Mouse (Mus musculus): Measurements from ENCODE around the gene Sgsm1.

The Sgsm1 gene

DNA sequence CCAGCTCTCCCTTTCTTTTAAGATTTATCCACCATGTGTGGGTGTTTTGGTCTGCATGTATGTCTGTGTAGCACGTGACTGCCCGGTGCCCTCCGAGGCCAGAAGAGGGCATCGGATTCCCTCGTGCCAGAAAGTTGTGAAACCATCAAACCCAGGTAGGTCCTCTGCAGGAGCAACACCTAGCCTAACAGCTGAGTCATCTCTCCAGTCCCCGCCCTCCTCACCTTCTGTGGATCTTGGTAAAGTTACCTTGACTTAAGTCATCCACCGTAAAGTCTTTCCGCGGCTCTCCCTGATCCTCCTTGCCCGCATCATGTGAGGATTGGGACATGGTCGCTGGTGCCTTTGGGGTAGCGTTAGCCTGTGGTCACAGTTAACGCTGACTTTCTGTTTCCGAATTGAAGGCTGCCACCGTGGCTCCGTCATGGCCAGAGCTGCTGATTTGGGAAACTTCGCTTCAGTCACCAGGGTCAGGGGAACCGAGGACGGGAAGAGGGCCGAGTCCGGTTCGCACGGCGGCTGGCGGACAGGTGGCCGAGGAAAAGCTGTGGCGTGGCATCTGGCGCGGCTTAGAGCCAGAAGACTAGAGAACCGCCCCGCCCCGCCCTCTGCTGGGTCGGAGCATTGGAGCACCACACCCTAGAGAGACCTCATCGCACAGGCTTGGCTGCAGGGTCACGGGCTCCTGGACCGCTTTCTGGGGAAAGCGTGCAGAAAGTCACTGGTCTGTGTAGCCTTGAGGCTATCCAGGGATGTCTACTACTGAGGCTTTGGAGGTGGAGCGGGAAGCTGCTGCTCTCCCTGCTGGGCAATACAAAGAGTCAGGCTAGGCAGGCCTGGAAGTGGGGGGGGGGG, 13.4 kb upstream of the Sgsm1 start:
- DNase-seq (ENCODE audit: low spot score in 2 of 2) = no peak

GRCm38 (mm10) chr5:113313998-113314397, 3.4 kb upstream of the Sgsm1 start:
- DNase-seq (ENCODE audit: low spot score in 2 of 2) = peak in 1 of 2 experiments; percentile 25

- DNase-seq (ENCODE audit: low spot score in 2 of 2) = no peak
Observed at GRCm38 (mm10) chr5:113309491-113310376, 852 bp downstream of the Sgsm1 start.

GRCm38 (mm10) chr5:113306750-113307477, 3.7 kb downstream of the Sgsm1 start:
- DNase-seq (ENCODE audit: low spot score in 2 of 2) = no peak

DNA sequence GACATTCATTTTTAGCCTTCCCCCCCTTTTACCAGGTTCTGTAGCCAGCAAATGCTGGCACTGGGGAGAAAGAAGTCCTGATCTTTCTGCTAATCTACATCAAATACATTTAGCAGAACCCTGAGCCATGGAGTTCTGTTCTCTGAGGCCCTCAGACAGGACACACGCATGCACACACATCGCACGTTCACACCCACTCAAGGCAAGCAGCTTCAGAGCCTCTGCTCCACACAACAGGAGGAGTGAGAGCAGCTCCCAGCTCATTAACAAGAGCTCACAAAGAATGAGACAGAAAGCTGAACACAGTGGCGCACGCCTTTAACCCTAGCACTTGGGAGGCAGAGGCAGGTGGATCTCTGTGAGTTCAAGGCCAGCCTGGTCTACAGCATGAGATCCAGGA, 6.1 kb downstream of the Sgsm1 start:
- no peak for DNase-seq (ENCODE audit: low spot score in 2 of 2)

GRCm38 (mm10) chr5:113301841-113302240, 8.7 kb downstream of the Sgsm1 start:
- DNase-seq (ENCODE audit: low spot score in 2 of 2) = no peak

GRCm38 (mm10) chr5:113300148-113300889, 10.3 kb downstream of the Sgsm1 start:
- DNase-seq (ENCODE audit: low spot score in 2 of 2) = no peak

DNA sequence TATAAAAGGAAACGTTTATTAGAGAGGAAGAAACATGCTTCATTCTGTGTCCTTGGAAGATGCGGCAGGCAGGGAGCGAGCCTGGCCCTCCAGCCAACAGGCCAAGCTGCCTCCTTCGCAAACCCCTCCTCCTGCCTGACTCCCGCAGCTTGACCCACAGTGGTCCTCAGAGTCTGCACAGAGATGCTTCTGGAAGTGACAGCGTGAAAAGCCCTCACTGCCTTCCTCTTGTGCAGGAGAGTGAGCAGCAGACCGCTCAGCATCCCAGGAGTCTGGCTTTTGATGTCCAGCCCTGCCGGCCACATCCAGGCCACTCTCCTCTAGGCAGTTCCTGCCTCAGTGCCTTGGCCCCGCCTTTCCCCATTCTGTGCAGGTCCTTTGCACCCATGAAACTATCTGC, 11.2 kb downstream of the Sgsm1 start:
- no peak for DNase-seq (ENCODE audit: low spot score in 2 of 2)

DNA sequence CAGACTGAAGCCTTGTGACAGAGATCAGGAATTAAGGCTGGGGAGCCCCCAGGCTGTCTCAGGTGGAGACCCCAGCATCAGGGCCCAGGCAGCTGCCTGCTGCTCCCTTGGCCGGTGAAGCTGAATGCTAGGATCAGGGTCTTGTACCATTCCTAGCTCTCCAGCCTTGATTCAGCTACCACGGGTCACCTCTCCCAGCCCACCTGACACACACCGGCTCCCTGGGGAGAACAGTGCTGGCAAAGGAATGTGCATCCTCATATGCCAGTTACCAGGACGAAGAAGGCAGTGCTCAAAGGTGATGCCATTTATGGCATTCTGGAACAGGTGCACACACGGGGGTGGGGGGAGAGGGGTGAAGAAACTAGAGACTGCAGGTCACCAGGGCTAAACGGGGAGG, 11.8 kb downstream of the Sgsm1 start:
- DNase-seq (ENCODE audit: low spot score in 2 of 2) = no peak

GRCm38 (mm10) chr5:113298040-113298439, 12.5 kb downstream of the Sgsm1 start:
- no peak for DNase-seq (ENCODE audit: low spot score in 2 of 2)

GRCm38 (mm10) chr5:113295791-113296190, 14.8 kb downstream of the Sgsm1 start:
- no peak for DNase-seq (ENCODE audit: low spot score in 2 of 2)

GRCm38 (mm10) chr5:113294575-113294974, 16.0 kb downstream of the Sgsm1 start:
- DNase-seq (ENCODE audit: low spot score in 2 of 2) = no peak

DNA sequence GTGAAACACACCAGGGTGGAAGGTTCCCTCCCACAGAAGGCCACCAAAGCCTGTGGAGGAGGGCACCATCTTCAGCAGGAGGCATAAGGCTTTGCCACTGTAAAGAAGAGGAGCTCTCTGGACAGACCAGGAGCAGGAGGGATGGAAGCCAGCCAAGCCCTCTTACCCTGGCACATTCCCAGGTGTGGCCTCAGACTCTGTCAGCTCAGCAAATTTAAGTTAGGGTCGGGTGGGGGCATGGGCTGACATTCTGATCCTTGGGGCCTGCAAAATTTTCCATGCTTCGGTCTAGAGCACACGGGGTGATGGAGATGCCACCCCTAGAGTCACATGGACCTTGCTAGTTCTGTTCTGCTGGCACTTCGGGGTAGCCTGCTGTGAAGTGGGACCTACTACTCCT, 17.1 kb downstream of the Sgsm1 start:
- DNase-seq (ENCODE audit: low spot score in 2 of 2) = no peak

DNA sequence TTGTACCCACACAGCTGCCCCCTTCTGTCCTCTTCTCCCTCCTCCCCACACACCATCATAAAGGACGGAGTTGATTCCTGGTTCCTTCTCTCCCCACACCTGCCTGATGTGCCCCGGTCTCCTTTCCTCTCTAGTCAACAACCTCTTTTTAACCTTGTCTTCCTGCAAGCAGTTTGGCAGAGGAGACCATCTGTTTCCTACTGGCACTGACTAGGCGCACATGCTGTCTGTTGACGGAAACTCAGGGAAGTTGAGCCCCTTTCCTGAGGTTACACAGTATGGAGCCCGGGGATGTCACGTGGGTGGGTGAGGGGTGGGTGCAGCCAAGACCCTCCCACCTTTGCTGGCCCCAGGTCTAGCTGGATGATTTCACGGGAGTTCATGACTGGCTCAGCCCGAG, 17.8 kb downstream of the Sgsm1 start:
- no peak for DNase-seq (ENCODE audit: low spot score in 2 of 2)

GRCm38 (mm10) chr5:113292179-113292578, 18.4 kb downstream of the Sgsm1 start:
- no peak for DNase-seq (ENCODE audit: low spot score in 2 of 2)

- no peak for DNase-seq (ENCODE audit: low spot score in 2 of 2)
Observed at GRCm38 (mm10) chr5:113291125-113291524, 19.5 kb downstream of the Sgsm1 start.

GRCm38 (mm10) chr5:113290149-113290548, 20.4 kb downstream of the Sgsm1 start:
- DNase-seq (ENCODE audit: low spot score in 2 of 2) = no peak

DNA sequence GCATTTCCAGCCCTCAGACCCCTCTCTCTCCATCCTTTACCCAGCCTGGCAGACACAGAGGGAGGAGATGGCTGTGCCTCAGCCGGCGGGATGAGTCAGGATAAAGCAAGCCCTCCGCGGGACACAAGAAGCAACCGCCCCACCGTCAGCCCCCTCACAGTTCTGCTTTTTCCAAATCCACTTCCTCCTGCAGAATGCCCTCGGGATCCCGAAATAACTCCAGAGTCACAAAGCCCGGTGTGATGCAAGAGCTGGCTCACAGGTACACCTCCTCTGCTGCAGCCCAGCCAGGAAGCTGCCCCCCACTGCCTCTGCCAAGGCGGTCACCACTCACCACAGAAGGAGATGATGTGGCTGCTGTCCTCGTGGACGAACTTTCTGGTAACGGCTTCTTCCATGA, 22.1 kb downstream of the Sgsm1 start:
- no peak for DNase-seq (ENCODE audit: low spot score in 2 of 2)

DNA sequence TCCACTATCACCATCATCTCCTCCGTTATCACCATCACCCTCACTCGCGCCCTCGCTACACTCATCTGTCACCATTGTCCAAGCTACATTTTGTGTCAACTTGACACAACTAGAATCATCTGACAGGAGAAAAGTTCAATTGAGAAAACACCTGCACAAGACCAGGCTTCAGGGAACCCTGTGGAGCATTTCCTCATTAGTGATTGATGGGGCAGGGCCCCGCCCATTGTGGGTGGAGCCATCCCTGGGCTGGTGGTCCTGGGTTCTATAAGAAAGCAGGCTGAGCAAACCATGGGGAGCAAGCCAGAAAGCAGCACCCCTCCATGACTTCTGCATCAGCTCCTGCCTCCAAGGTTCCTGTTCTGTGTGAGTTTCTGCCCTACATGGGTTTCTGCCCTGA, 22.8 kb downstream of the Sgsm1 start:
- DNase-seq (ENCODE audit: low spot score in 2 of 2) = no peak

DNA sequence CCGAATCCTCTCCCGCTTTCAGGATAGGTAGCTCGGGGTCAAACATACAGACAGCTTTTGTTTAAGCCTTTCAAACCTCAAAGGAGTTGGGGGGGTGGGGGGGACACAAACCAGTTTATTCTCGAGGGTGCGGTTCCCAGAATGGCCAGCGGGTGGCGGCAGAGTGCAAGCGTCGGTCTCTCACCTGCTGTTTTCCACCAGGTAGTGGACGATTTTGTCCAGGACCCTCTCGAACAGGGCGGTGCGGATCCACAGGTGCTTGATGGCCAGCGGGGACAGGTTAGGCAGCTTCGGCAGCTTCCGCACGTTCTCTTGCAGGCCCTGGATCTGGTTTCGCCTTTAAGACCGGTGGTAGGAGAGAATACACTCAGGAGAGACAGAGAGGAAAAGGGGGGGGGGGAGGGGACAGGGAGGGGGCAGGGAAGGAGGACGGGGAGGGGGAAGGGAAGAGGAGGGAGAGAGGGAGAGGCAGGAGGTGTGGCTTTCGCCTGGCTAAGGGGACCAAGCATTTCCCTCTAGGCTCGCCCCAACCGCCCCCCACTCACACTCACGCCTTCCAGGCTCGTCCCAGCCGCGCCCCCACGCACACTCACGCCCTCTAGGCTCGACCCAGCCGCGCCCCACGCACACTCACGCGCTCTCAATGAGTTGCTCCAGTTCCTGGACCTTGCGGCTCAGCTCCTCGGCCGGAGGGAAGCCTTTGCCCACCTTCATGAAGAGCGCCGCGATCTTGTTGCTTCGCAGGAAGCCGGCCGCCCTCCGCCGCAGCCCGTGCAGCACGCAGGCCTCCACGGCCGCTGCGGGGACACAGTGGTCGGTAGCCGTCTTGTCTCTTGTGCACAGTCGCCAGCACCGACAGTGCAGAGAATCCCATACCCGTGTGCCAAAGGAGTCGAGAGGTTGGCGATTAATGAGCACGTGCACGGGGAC, 23.7 kb downstream of the Sgsm1 start:
- DNase-seq (ENCODE audit: low spot score in 2 of 2) = peak; percentile 8 to 53
